Mouse (Mus musculus) limb, embryonic 10.5 days (tissue): ENCODE results near the gene Srcin1. TPM values are rescaled to one million over a fixed set of nuclear protein-coding genes. Genes with fewer than 3 reads are reported as not detected.

Experiments used
- DNase-seq: peaks from one replicate; pipeline ENCODE4 v3.0.0-alpha.2; 2017; ENCODE audit warnings: low spot score
- H3K27ac ChIP-seq: fragments of 300-500 bp; sonication (generic); 2 replicates; pipeline ENCODE4 v1.5.1; 2016; ENCODE audit warnings: mild to moderate bottlenecking
- H3K27me3 ChIP-seq: fragments of 300-500 bp; sonication (generic); 2 replicates; pipeline ENCODE4 v1.6.1; 2016; ENCODE audit warnings: low read depth, mild to moderate bottlenecking; ENCODE audit not compliant: poor library complexity, severe bottlenecking
- H3K36me3 ChIP-seq: fragments of 300-500 bp; sonication (generic); 2 replicates; pipeline ENCODE4 v1.6.1; 2016; ENCODE audit warnings: mild to moderate bottlenecking, moderate library complexity
- H3K4me1 ChIP-seq: fragments of 300-500 bp; sonication (generic); 2 replicates; pipeline ENCODE4 v1.6.1; 2016
- H3K4me3 ChIP-seq: fragments of 300-500 bp; sonication (generic); 2 replicates; pipeline ENCODE4 v1.5.1; 2016; ENCODE audit warnings: mild to moderate bottlenecking, moderate library complexity
- H3K9me3 ChIP-seq: fragments of 300-500 bp; sonication (generic); replicated peaks from 2 replicates; pipeline ENCODE4 v1.6.1; 2016; ENCODE audit warnings: mild to moderate bottlenecking
- whole genome bisulfite sequencing: fragments of 180-500 bp; shearing (Covaris S2); methylation state at CpG from one replicate; pipeline ENCODE4 v1.1.7; 2016; 5-methylcytosine and 5-hydroxymethylcytosine counted together
- polyA plus RNA-seq: library from polyadenylated mRNA; unstranded; fragments of >200 nt; fragmentation: Nextera tagmentation; extraction: Ambion mirVana; gene quantifications from 2 replicates; pipeline ENCODE4 v1.2.1, GENCODE M21; 2016

The Srcin1 gene
- polyA plus RNA-seq, 1 experiment from 2014 or later = 0.24 TPM

GRCm38 (mm10) chr11:97499865-97500719 is 75.9 kb downstream of the Srcin1 start, which contains the start of gene 4933428G20Rik:
Gene 4933428G20Rik, minus strand, starts transcription at chr11:97500340.
- DNase-seq = peak; percentile 57
- H3K4me1 ChIP-seq = peaks cover 31% of the 10 kb centered on the region
- H3K27me3 ChIP-seq = peaks cover 75% of the 10 kb centered on the region

GRCm38 (mm10) chr11:97497543-97497942 is 78.4 kb downstream of the Srcin1 start:
- 81% methylated on average over 4 of the region's 4 CpGs for WGBS
- Histone ChIP-seq H3K4me1 (peaks cover 29% of the 10 kb centered on the region), H3K27ac (no peak overlapping the region), H3K4me3 (no peak overlapping the region), H3K36me3 (peaks cover 52% of the 10 kb centered on the region), H3K9me3 (no peaks in the 10 kb centered on the region), H3K27me3 (peaks cover 62% of the 10 kb centered on the region)
- no peak for DNase-seq

More at GRCm38 (mm10) chr11:97499865-97500719, 75.9 kb downstream of the Srcin1 start, which contains the start of gene 4933428G20Rik:
- peak within 1 kb of the TSS; percentile 59 for H3K27ac ChIP-seq
- H3K36me3 ChIP-seq = peaks cover 35% of the 10 kb centered on the region
- peak within 1 kb of the TSS; percentile 54 for H3K4me3 ChIP-seq
- 5% methylated on average over 88 of the region's 88 CpGs for WGBS
- no peaks in the 10 kb centered on the region for H3K9me3 ChIP-seq

GRCm38 (mm10) chr11:97492836-97493235 is 83.2 kb downstream of the Srcin1 start:
- no peak for DNase-seq
- Histone ChIP-seq H3K9me3 (no peaks in the 10 kb centered on the region), H3K4me1 (0 out of 2 replicates have a peak, but pooled peaks cover 5% of the 10 kb centered on the region), H3K27me3 (peaks cover 15% of the 10 kb centered on the region), H3K36me3 (peaks cover 60% of the 10 kb centered on the region), H3K27ac (no peak overlapping the region), H3K4me3 (no peak overlapping the region)
- 86% methylated on average over 3 of the region's 3 CpGs for WGBS

DNA sequence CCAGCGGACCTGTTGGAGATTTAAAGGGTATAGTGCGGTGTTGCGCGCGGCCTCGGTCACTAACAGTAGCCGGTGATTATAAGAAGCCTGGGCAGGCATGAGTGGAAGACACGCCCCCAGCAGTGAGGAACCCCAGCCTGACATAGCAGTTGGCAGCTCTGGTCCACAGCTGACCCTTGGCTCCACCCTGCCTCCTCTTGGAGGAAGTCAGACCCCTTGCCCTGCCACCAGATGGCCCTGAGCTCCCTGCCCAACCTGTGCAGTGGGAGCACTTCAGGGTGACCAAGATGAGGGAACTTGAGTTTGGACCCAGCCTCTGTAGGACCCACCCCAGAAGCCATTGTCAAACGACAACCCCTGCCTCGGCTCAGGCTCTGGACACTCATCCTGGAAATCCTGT is 84.3 kb downstream of the Srcin1 start:
- Histone ChIP-seq H3K4me1 (0 out of 2 replicates have a peak, but pooled peaks cover 5% of the 10 kb centered on the region), H3K4me3 (no peak overlapping the region), H3K27ac (no peak overlapping the region), H3K27me3 (peaks cover 3% of the 10 kb centered on the region), H3K36me3 (peaks cover 56% of the 10 kb centered on the region), H3K9me3 (no peaks in the 10 kb centered on the region)
- no peak for DNase-seq
- 77% methylated on average over 10 of the region's 10 CpGs for WGBS

DNA sequence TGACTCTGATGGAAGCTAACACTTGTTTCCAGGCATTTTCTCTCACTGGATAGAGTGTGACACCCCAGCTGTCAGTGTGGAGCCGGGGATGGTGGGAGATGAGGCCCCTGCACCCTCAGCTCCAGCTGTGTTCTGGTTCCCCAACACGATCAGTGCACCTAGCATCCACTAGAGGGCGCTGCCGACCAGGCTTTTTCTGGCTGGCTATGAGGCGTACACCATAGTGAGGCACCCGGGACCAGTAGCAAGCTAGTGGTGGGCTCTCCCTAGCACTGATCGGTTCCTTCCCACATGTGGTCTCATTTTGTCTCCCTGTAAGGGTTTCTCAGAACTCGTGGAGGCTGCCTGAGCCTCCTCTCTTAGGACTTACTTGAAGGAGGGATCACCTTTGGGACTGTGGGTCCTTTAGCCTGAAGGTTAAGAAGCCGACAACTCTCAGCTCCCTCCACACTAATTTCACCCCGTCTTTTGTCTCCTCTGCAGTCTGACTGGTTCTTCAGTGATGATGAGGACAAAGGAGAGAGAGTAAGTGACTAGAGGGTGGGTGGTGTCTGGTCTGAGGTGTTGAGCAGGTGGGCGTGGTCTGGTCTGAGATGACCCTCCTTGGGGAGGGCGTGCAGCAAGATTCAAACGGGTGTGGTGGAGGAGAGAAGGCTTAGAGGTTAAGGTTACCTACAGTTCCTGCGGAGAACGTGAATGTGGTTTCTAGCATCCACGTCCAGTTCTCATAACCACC is 86.2 kb downstream of the Srcin1 start:
- DNase-seq = peak; percentile 91
- Histone ChIP-seq H3K27ac (no peak overlapping the region), H3K9me3 (no peaks in the 10 kb centered on the region), H3K27me3 (no peaks in the 10 kb centered on the region), H3K4me1 (0 out of 2 replicates have a peak, but pooled peaks cover 5% of the 10 kb centered on the region), H3K36me3 (peaks cover 58% of the 10 kb centered on the region), H3K4me3 (no peak overlapping the region)
- 26% methylated on average over 16 of the region's 16 CpGs for WGBS

DNA sequence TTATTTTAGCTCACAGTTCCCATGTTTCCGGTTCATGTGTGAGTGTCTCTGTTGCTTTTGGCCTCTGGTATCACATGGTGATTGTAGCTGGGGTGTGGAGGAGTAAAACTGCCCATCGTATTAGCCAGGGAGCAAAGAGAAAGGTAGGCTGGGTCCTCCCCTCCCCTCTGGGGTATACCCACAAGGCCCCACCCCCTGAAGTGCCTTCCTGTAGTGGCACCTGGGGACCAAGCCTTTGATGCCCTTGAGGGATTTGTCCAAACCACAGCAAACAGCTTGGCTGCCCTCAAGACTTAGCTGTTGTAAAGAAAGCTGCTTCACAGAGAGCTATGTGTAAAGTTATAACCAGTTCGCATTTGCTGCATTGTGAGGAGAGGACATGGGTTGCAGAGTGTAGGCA is 88.3 kb downstream of the Srcin1 start:
- no peaks in the 10 kb centered on the region for H3K9me3 ChIP-seq
- WGBS = 83% methylated on average over 3 of the region's 3 CpGs
- H3K27ac ChIP-seq = no peak overlapping the region
- no peaks in the 10 kb centered on the region for H3K27me3 ChIP-seq
- peaks cover 58% of the 10 kb centered on the region for H3K36me3 ChIP-seq
- 0 out of 2 replicates have a peak, but pooled peaks cover 5% of the 10 kb centered on the region for H3K4me1 ChIP-seq
- no peak overlapping the region for H3K4me3 ChIP-seq
- DNase-seq = no peak

- no peak for DNase-seq
- Histone ChIP-seq H3K4me1 (0 out of 2 replicates have a peak, but pooled peaks cover 5% of the 10 kb centered on the region), H3K4me3 (no peak overlapping the region), H3K27me3 (no peaks in the 10 kb centered on the region), H3K36me3 (peaks cover 54% of the 10 kb centered on the region), H3K27ac (no peak overlapping the region), H3K9me3 (no peaks in the 10 kb centered on the region)
- 93% methylated on average over 8 of the region's 8 CpGs for WGBS
Observed at GRCm38 (mm10) chr11:97485661-97486060, 90.3 kb downstream of the Srcin1 start.

DNA sequence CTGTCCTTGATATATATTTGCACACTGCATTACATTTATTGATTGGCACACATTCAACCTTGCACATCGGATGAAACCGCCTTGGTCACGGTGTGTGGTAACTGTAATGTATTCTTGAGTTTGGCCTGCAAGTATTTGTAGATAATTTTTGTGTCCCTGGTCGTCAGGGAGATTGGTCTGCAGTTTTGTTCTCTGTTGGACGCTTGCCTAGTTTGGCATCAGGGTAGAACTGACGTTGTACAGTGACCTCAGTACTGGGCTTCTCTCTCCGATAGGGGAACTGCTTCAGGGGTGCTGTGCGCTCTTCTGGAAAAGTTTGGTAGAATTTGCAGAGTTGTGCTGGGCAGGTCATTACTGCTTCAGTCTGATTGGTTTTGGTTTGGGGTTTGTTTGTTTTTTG is 96.2 kb downstream of the Srcin1 start:
- no peak overlapping the region for H3K27ac ChIP-seq
- no peak for DNase-seq
- no peak overlapping the region for H3K4me3 ChIP-seq
- 93% methylated on average over 8 of the region's 8 CpGs for WGBS
- peaks cover 79% of the 10 kb centered on the region for H3K36me3 ChIP-seq
- H3K4me1 ChIP-seq = 0 out of 2 replicates have a peak, but pooled peaks cover 7% of the 10 kb centered on the region
- no peaks in the 10 kb centered on the region for H3K9me3 ChIP-seq
- no peaks in the 10 kb centered on the region for H3K27me3 ChIP-seq

GRCm38 (mm10) chr11:97479085-97479484 is 96.9 kb downstream of the Srcin1 start:
- 92% methylated on average over 10 of the region's 10 CpGs for WGBS
- Histone ChIP-seq H3K4me1 (0 out of 2 replicates have a peak, but pooled peaks cover 7% of the 10 kb centered on the region), H3K9me3 (no peaks in the 10 kb centered on the region), H3K27me3 (no peaks in the 10 kb centered on the region), H3K36me3 (peaks cover 80% of the 10 kb centered on the region), H3K27ac (no peak overlapping the region), H3K4me3 (no peak overlapping the region)
- DNase-seq = no peak

DNA sequence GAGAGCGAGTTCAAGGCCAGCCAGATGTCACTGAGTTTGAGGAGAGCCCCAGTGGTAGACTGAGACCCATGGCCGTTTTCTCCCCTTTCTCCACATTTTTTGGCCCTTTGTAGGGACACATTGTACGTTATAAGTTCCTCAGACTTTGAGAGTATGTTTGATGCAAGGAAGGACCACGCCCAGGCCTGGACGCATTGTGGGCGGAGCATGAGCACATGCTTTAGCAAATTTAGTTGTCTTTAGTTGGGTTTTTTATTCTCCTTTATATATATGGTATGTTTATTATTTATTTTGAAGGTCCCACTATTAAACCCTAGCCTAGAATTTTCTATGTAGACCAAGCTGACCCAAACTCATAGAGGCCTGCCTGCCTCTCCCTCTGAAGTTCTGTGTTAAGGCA is 97.6 kb downstream of the Srcin1 start:
- Histone ChIP-seq H3K4me3 (no peak overlapping the region), H3K36me3 (peaks cover 86% of the 10 kb centered on the region), H3K27ac (no peak overlapping the region), H3K9me3 (no peaks in the 10 kb centered on the region), H3K4me1 (0 out of 2 replicates have a peak, but pooled peaks cover 7% of the 10 kb centered on the region), H3K27me3 (no peaks in the 10 kb centered on the region)
- DNase-seq = no peak
- WGBS = 87% methylated on average over 6 of the region's 6 CpGs

GRCm38 (mm10) chr11:97477431-97477830 is 98.6 kb downstream of the Srcin1 start:
- WGBS = 93% methylated on average over 7 of the region's 7 CpGs
- no peak for DNase-seq
- Histone ChIP-seq H3K27ac (no peak overlapping the region), H3K27me3 (no peaks in the 10 kb centered on the region), H3K4me1 (0 out of 2 replicates have a peak, but pooled peaks cover 7% of the 10 kb centered on the region), H3K4me3 (no peak overlapping the region), H3K36me3 (peaks cover 86% of the 10 kb centered on the region), H3K9me3 (no peaks in the 10 kb centered on the region)

DNA sequence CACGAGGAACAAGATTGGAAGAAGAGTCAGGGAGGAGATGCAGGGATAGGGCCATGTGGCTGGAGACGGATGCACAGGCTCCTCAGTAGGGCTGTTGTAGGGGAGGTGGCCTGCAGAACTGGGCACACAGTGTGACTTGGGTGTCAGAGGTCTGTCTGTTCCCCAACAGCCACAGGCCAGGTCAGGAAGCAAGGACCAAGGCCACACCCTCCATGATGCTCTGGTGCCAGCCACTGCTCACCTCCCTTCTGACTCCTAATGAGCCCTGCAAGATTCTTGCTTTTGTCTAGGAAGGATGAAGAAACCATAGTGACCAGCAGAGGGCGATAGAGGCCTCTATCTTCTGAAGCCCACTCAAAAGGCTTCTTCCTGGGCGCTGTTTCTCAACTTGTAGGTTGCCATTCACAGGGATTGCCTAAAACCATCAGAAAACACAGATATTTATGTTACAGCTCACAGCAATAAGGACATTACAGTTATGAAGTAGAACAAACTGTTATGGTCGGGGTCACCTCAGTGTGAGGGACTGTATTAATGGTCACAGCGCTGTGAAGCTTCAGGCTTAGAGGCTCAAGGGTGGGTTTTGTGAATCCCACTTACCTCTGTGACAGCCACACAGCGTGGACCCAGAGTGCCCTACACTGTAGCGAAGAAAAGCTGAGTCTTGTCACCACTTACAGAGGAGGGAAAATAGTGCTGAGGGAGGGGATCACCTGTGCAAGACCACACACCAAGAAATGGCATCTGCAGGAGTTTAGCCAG is 99.5 kb downstream of the Srcin1 start:
- Histone ChIP-seq H3K36me3 (peaks cover 88% of the 10 kb centered on the region), H3K4me1 (0 out of 2 replicates have a peak, but pooled peaks cover 3% of the 10 kb centered on the region), H3K27me3 (no peaks in the 10 kb centered on the region), H3K4me3 (no peak overlapping the region), H3K27ac (no peak overlapping the region), H3K9me3 (no peaks in the 10 kb centered on the region)
- DNase-seq = peak; percentile 73
- WGBS = 68% methylated on average over 8 of the region's 8 CpGs
